Mouse (Mus musculus): ENCODE results near the gene Nab1.

- no peak for TF ChIP-seq CTCF (IDR thresholded peaks at IDR 0.05; ENCODE audit: low read depth, low read length)
- no peak for TF ChIP-seq GATA2 (IDR thresholded peaks at IDR 0.05; ENCODE audit: borderline replicate concordance, low read depth, low read length)
- no peak for TF ChIP-seq GATA1 (IDR thresholded peaks at IDR 0.05; ENCODE audit: borderline replicate concordance, low read length)
- no peak for TF ChIP-seq TAL1 (conservative IDR thresholded peaks at IDR 0.05; ENCODE audit: low read depth, low read length)
- no peak for TF ChIP-seq POLR2AphosphoS5 (IDR thresholded peaks at IDR 0.05; ENCODE audit: insufficient replicate concordance, low read depth, low read length)
Measured at GRCm38 (mm10) chr1:52527656-52528055, 27.2 kb upstream of the Nab1 start.
